Mouse (Mus musculus) adrenal gland (tissue): ENCODE results near the gene Hsd17b14.

Experiments
- intact Hi-C: fragments of 180-260 bp; cut with DNase I; formaldehyde crosslinking; loops from one replicate; pipeline ENCODE4 v1.15.1; 2025

Hsd17b14 gene

DNA sequence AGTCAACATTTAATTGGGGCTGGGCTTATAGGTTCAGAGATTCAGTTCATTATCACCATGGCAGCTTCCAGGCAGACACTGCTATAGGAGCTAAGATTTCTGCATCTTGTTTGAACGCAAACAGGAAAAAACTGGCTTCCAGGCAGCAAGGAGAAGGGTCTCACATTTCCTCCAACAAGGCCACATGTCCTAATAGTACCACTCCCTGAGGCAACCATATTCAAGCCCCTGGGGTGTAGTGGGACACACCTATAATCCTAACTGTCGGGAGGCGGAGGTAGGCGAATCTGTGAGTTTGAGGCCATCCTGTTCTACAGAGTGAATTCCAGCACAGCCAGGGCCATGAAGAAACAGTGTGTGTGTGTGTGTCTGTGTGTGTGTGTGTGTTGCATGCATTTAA is 40.5 kb downstream of the Hsd17b14 start:
- intact Hi-C loops = no loop called here

DNA sequence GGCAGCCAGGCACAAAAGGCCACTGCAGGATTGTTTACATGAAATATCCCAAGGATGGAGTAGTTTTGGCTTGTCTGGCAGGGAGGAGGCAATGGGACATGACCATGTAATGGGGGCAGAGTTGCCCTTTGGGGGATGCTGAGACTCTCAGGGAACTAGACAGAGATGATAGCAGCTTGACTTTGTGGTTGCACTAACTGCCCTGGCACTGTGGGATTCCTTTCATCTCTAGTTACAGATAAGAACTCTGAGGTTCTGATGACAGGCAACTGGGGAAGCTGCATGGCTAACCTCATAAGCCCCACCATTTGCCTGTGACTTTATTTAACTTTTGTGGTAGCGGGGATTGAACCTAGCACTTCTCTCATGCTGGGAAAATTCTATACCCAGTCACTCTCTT is 41.4 kb downstream of the Hsd17b14 start:
- intact Hi-C loops = no loop called here

DNA sequence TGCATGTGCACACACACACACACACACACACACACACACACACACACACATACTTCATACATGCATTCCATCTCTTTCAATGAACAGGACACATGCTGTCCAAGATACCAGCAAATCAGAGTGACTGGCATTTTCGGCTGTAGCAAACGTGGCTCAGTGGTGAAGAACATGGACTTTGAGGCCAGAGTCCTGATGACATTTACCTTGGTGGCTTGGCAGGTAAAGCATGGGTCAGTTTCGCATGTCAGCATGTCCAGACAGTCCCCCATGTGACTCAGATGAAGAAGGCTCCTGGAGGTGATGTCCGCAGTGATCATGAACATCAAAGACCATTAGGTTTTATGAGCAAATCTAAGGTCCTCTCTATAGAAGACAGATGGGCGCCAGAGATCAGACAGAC is 42.3 kb downstream of the Hsd17b14 start:
- intact Hi-C loops = no loop called here

DNA sequence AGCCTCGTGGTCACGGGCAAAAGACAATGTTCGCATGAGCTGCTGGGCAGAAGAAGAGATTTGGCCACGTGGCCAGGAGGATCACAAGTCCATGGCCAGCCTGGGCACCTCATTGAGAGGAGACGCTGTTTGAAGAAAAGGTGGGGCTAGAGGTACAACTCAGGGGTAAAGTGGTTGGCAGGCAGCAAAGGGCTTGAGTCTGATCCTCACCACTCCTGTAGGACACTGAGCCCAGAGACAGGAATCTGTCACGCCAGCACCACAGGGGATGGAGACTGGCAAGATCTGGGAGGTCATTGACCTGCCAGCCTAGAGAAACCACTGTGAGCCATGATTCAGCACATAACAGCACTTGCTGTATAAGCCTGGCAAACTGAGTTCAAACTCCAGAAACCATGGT is 42.8 kb downstream of the Hsd17b14 start:
- intact Hi-C loops = no loop called here

DNA sequence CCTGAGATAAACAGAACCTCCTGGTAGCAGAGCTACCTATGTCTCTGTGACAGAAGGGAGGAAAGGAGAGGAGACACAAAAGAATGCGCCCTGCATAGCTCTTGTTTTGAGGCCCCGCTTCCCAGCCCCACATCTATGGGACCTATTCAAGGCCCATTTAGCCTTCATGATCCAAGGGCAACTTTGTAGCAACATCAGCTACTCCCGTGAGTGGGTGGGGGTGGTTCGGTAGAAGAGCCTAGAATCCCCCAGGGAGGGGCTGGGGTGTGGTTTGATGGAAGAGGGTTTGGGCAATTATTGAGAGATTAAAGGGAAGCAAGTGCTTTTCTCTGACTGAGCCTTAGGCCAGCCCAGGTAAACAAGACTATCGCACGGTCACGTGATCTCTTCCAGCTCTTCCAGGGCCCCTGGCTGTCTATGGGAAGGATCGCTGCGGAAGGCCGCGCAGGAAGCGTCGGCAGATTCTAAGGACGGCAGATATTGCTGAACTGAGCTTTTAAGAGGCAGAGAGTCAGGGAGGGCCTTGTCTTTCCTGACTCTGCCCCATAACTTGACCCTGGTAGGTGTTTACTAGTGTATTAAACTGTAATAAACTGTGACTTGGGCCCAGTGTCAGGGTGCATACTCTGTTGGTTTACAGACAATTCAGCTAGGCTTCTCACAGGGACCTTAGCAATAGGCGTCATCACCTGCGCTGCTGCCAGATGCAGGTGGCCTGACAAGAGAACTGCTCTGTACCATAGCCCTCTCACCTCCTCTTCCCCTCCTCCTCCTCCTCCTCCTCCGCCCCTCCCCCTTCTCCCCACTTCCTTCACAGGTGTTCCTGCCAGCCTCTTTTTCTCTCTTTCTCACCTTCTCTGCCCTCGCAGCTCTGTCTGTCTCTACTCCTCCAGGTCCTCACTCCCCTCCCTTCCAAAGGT is 44.5 kb downstream of the Hsd17b14 start:
- intact Hi-C loops = no loop called here

DNA sequence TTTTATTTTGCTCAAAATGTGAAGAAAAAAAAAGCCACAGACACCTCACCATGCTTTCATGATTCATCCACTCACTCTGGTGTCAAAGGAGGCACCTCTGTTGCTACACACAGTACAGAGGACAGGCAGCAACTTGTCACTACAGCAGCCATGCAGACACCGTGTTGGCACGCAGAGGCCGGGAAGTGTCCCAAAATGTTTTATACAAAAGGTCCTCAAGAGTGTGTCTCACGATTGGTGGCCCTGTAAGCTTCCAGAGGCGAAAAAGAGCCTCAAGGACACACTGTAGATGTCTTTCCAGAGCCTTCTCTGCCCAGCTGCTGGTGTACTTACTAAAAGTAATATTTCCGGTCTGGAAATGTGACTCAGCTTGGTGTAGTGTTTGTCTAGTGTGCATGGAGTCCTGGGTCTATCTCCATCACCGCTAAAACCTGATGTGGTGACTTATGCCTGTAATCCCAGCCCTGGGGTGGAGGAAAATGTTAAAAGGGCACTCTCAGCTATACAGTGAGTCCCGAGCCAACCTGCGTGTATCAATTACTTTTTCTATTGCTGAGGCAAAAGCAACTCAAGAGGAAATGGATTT is 51.1 kb downstream of the Hsd17b14 start:
- intact Hi-C loops = no loop called here

DNA sequence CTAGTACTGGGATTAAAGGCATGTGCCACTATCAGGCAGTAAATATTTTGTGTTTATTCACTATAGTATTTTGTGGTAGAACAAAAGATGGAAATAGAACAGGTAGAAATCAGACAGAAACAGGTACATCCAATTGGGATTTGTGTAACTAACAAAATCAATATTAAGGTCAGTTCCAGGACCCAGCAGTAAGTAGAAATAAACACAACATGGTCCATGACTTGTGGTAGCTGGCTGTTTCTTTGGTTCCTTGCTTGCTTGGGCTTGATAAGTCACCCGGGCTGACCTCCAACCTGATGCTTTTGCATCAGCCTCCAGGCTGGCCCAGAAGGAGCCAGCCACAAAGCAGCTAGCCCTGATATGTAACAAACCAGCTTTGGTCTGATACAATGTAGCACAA is 54.8 kb downstream of the Hsd17b14 start:
- intact Hi-C loops = no loop called here

DNA sequence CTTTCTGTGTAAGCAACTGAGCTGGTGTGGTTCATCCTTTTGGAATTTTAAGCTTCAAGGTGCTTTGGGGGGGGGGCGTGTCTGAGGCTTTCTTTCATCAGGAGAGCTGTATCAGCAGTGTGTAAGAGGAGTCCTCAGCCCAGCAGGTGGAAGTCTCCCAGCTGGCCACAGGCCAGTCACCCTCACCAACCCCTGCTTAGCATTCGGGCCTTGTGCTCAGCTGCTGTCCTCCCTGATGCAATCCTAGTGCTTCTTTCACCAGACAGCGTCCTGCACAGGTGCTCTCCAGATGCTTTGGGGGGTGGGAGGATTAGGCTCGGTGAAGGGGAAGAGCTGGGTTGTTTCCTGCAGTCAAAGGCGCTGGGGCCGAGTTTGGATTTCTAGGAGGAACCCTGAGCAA is 61.6 kb downstream of the Hsd17b14 start:
- intact Hi-C loops = no loop called here

DNA sequence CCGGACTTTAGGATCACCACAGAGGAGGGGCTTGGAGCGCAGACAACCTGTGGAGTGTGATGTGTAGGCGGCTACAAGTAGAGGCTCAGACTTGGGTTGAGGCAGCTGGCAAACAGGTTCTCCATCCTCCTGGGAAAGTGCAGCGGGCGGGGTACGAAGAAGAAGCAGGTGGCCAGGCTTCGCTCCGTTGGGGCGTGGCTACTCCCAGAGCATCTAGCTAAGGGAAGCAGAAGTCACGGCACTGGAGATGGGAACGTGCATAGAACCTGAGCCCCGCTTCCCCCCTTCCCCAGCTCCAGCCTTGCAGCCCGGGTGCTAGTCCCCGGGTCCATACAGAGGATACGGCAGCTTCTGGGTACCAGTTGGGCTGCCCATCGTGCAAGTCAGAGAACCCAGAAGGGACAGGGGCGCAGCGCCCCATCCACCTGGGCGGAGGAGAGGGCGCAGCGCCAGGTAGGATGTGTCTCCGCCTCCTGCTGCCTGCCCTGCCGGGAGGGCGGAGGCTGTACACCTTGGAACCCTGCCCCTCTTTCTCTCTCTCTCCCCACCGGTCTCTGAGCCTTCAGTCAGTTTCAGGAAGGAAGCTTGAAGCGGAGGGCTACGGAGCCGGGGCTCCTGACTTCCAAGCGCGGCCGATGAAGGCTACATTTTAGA is 62.5 kb downstream of the Hsd17b14 start, which contains the start of gene Fut1:
Gene Fut1, plus strand, starts transcription at position 248 of the 654 bp plus-strand sequence.
- intact Hi-C loops = no loop called here
